Mouse (Mus musculus) stomach, postnatal 0 days (tissue): Measurements from ENCODE around the gene Vrtn. TPM values are rescaled to one million over a fixed set of nuclear protein-coding genes. Genes with fewer than 3 reads are reported as not detected.

Experiments
- ATAC-seq: fragments of 200-750 bp; cut with Nextera tagmentation; 2 replicates; pipeline ENCODE4 v1.8.0; 2017; ENCODE audit not compliant: low FRiP score, low TSS enrichment
- DNase-seq: peaks from one replicate; pipeline ENCODE4 v3.0.0-alpha.2; 2016; ENCODE audit warnings: low spot score
- H3K27ac ChIP-seq: fragments of 300-500 bp; sonication (generic); replicated peaks from 2 replicates; pipeline ENCODE4 v1.5.1; 2014; ENCODE audit warnings: mild to moderate bottlenecking, control low read depth
- H3K27me3 ChIP-seq: fragments of 300-500 bp; sonication (generic); 2 replicates; pipeline ENCODE4 v1.6.1; 2014; ENCODE audit warnings: low read length; ENCODE audit not compliant: control insufficient read depth, insufficient read depth
- H3K36me3 ChIP-seq: fragments of 300-500 bp; sonication (generic); 2 replicates; pipeline ENCODE4 v1.6.1; 2014; ENCODE audit warnings: low read length, mixed read lengths; ENCODE audit not compliant: control insufficient read depth, insufficient read depth
- H3K4me1 ChIP-seq: fragments of 300-500 bp; sonication (generic); replicated peaks from 2 replicates; pipeline ENCODE4 v1.6.1; 2014; ENCODE audit warnings: antibody characterized with exemption; ENCODE audit not compliant: control insufficient read depth, insufficient read depth
- H3K4me2 ChIP-seq: fragments of 300-500 bp; sonication (generic); replicated peaks from 2 replicates; pipeline ENCODE4 v1.6.1; 2014; ENCODE audit warnings: low read depth, mild to moderate bottlenecking, control low read depth, moderate library complexity
- H3K4me3 ChIP-seq: fragments of 300-500 bp; sonication (generic); 2 replicates; pipeline ENCODE4 v1.5.1; 2014; ENCODE audit warnings: low read depth, low read length, control low read depth
- H3K9ac ChIP-seq: fragments of 300-500 bp; sonication (generic); 2 replicates; pipeline ENCODE4 v1.6.1; 2014; ENCODE audit warnings: mild to moderate bottlenecking, low read length, control low read depth, mixed read lengths
- H3K9me3 ChIP-seq: fragments of 300-500 bp; sonication (generic); 2 replicates; pipeline ENCODE4 v1.6.1; 2016; ENCODE audit warnings: low read length; ENCODE audit not compliant: control insufficient read depth
- CTCF ChIP-seq: IDR thresholded peaks from 2 replicates; pipeline ENCODE4 v1.5.1; 2016; ENCODE audit warnings: antibody characterized with exemption, low read depth, mild to moderate bottlenecking, moderate library complexity
- EP300 ChIP-seq: optimal IDR thresholded peaks from 2 replicates; pipeline ENCODE3; 2016; ENCODE audit warnings: antibody characterized with exemption
- whole genome bisulfite sequencing: fragments of 180-500 bp; shearing (Covaris S2); extraction: QIAGEN DNeasy Blood & Tissue Kit; methylation state at CpG from one replicate; pipeline ENCODE4 v1.1.7; 2014; 5-methylcytosine and 5-hydroxymethylcytosine counted together
- polyA plus RNA-seq: library from polyadenylated mRNA; unstranded; fragments of >200 nt; fragmentation: Nextera tagmentation; extraction: Ambion mirVana; gene quantifications from 2 replicates; pipeline ENCODE4 v1.2.1, GENCODE M21; 2015

The Vrtn gene
- polyA plus RNA-seq, 1 experiment from 2014 or later, result not detected

- no peak overlapping the region for H3K27ac ChIP-seq
- no peak overlapping the region for H3K9ac ChIP-seq
- WGBS, result 6% methylated on average over 9 of the region's 9 CpGs
- no peaks in the 10 kb centered on the region for H3K9me3 ChIP-seq
- TF ChIP-seq EP300 (no peak), CTCF (no peak)
- H3K4me2 ChIP-seq, result no peak overlapping the region
- ATAC-seq, result no peak
- DNase-seq, result no peak
- H3K36me3 ChIP-seq, result no peaks in the 10 kb centered on the region
- no peaks in the 10 kb centered on the region for H3K4me1 ChIP-seq
- H3K4me3 ChIP-seq, result no peak overlapping the region
- H3K27me3 ChIP-seq, result no peaks in the 10 kb centered on the region
These were observed 15.7 kb upstream of the Vrtn start for GRCm38 (mm10) chr12:84625116-84625515.

- WGBS, result 53% methylated on average over 3 of the region's 3 CpGs
- TF ChIP-seq CTCF (no peak), EP300 (no peak)
- no peaks in the 10 kb centered on the region for H3K9me3 ChIP-seq
- H3K36me3 ChIP-seq, result no peaks in the 10 kb centered on the region
- no peak for DNase-seq
- no peak overlapping the region for H3K27ac ChIP-seq
- no peaks in the 10 kb centered on the region for H3K4me1 ChIP-seq
- H3K4me3 ChIP-seq, result no peak overlapping the region
- no peaks in the 10 kb centered on the region for H3K27me3 ChIP-seq
- H3K4me2 ChIP-seq, result no peak overlapping the region
- no peak for ATAC-seq
- no peak overlapping the region for H3K9ac ChIP-seq
These were observed 9.0 kb upstream of the Vrtn start for GRCm38 (mm10) chr12:84631867-84632266.

- H3K4me1 ChIP-seq, result no peaks in the 10 kb centered on the region
- DNase-seq (no peak), ATAC-seq (no peak)
- TF ChIP-seq CTCF (no peak), EP300 (no peak)
- no peak overlapping the region for H3K27ac ChIP-seq
- no peak overlapping the region for H3K9ac ChIP-seq
- no peak overlapping the region for H3K4me3 ChIP-seq
- H3K9me3 ChIP-seq, result no peaks in the 10 kb centered on the region
- H3K4me2 ChIP-seq, result no peak overlapping the region
- no peaks in the 10 kb centered on the region for H3K36me3 ChIP-seq
- H3K27me3 ChIP-seq, result no peaks in the 10 kb centered on the region
- WGBS, result 18% methylated on average over 5 of the region's 6 CpGs
These were observed 566 bp upstream of the Vrtn start for GRCm38 (mm10) chr12:84640253-84640652.

GRCm38 (mm10) chr12:84650234-84650633 lies 9.4 kb downstream of the Vrtn start:
- Histone ChIP-seq H3K27ac (no peak overlapping the region), H3K4me2 (no peak overlapping the region), H3K4me1 (no peaks in the 10 kb centered on the region), H3K9me3 (no peaks in the 10 kb centered on the region), H3K36me3 (no peaks in the 10 kb centered on the region), H3K9ac (no peak overlapping the region), H3K27me3 (no peaks in the 10 kb centered on the region), H3K4me3 (no peak overlapping the region)
- TF ChIP-seq CTCF (no peak), EP300 (no peak)
- no peak for DNase-seq
- 84% methylated on average over 13 of the region's 13 CpGs for WGBS
- no peak for ATAC-seq

- no peaks in the 10 kb centered on the region for H3K9me3 ChIP-seq
- H3K4me2 ChIP-seq, result no peak overlapping the region
- H3K4me3 ChIP-seq, result no peak overlapping the region
- H3K36me3 ChIP-seq, result no peaks in the 10 kb centered on the region
- no peaks in the 10 kb centered on the region for H3K27me3 ChIP-seq
- DNase-seq, result peak; percentile 54
- no peak overlapping the region for H3K27ac ChIP-seq
- H3K9ac ChIP-seq, result no peak overlapping the region
- ATAC-seq, result no peak
- 22% methylated on average over 3 of the region's 3 CpGs for WGBS
- TF ChIP-seq EP300 (no peak), CTCF (peak; percentile 98)
- H3K4me1 ChIP-seq, result no peaks in the 10 kb centered on the region
These were observed 13.1 kb downstream of the Vrtn start for GRCm38 (mm10) chr12:84653912-84654311.

GRCm38 (mm10) chr12:84670555-84670954 lies 29.7 kb downstream of the Vrtn start:
- H3K4me3 ChIP-seq, result no peak overlapping the region
- H3K9ac ChIP-seq, result no peak overlapping the region
- H3K4me2 ChIP-seq, result no peak overlapping the region
- no peaks in the 10 kb centered on the region for H3K9me3 ChIP-seq
- H3K27ac ChIP-seq, result no peak overlapping the region
- H3K4me1 ChIP-seq, result no peaks in the 10 kb centered on the region
- 88% methylated on average over 3 of the region's 3 CpGs for WGBS
- no peaks in the 10 kb centered on the region for H3K27me3 ChIP-seq
- TF ChIP-seq CTCF (peak; percentile 43), EP300 (no peak)
- no peaks in the 10 kb centered on the region for H3K36me3 ChIP-seq
- no peak for ATAC-seq
- no peak for DNase-seq
